Mouse (Mus musculus): ENCODE results near the gene Tll1.

The Tll1 gene

GRCm38 (mm10) chr8:64206024-64206385 lies at the start of gene Tll1:
Tll1 (minus strand) TSS chr8:64206271.
- DNase-seq (ENCODE audit: low spot score) = no peak

- DNase-seq (ENCODE audit: low spot score) = no peak
Observed at GRCm38 (mm10) chr8:64238645-64239044, 32.6 kb upstream of the Tll1 start.

- no peak for DNase-seq (ENCODE audit: low spot score)
Observed at GRCm38 (mm10) chr8:64221600-64221999, 15.5 kb upstream of the Tll1 start.

- DNase-seq (ENCODE audit: low spot score) = no peak
Observed at GRCm38 (mm10) chr8:64217644-64218043, 11.6 kb upstream of the Tll1 start.

GRCm38 (mm10) chr8:64216252-64216651 lies 10.2 kb upstream of the Tll1 start:
- DNase-seq (ENCODE audit: low spot score) = no peak

- DNase-seq (ENCODE audit: low spot score) = no peak
Observed at GRCm38 (mm10) chr8:64215374-64215773, 9.3 kb upstream of the Tll1 start.

- DNase-seq (ENCODE audit: low spot score) = no peak
Observed at GRCm38 (mm10) chr8:64214906-64215305, 8.8 kb upstream of the Tll1 start.

GRCm38 (mm10) chr8:64206411-64206861 lies 365 bp upstream of the Tll1 start:
- DNase-seq (ENCODE audit: low spot score) = no peak

GRCm38 (mm10) chr8:64205321-64206023 lies 599 bp downstream of the Tll1 start:
- DNase-seq (ENCODE audit: low spot score) = no peak

GRCm38 (mm10) chr8:64204801-64205311 lies 1.2 kb downstream of the Tll1 start:
- no peak for DNase-seq (ENCODE audit: low spot score)

GRCm38 (mm10) chr8:64204167-64204566 lies 1.9 kb downstream of the Tll1 start:
- no peak for DNase-seq (ENCODE audit: low spot score)

- no peak for DNase-seq (ENCODE audit: low spot score)
Observed at GRCm38 (mm10) chr8:64198326-64198725, 7.7 kb downstream of the Tll1 start.

- no peak for DNase-seq (ENCODE audit: low spot score)
Observed at GRCm38 (mm10) chr8:64193421-64193820, 12.7 kb downstream of the Tll1 start.

GRCm38 (mm10) chr8:64187881-64188280 lies 18.2 kb downstream of the Tll1 start:
- no peak for DNase-seq (ENCODE audit: low spot score)

- DNase-seq (ENCODE audit: low spot score) = no peak
Observed at GRCm38 (mm10) chr8:64176931-64177330, 29.1 kb downstream of the Tll1 start.

GRCm38 (mm10) chr8:64174916-64175315 lies 31.2 kb downstream of the Tll1 start:
- DNase-seq (ENCODE audit: low spot score) = no peak

GRCm38 (mm10) chr8:64173759-64174158 lies 32.3 kb downstream of the Tll1 start:
- no peak for DNase-seq (ENCODE audit: low spot score)

- DNase-seq (ENCODE audit: low spot score) = no peak
Observed at GRCm38 (mm10) chr8:64152899-64153891, 52.9 kb downstream of the Tll1 start.

- no peak for DNase-seq (ENCODE audit: low spot score)
Observed at GRCm38 (mm10) chr8:64152216-64152804, 53.8 kb downstream of the Tll1 start.

GRCm38 (mm10) chr8:64136593-64136992 lies 69.5 kb downstream of the Tll1 start:
- DNase-seq (ENCODE audit: low spot score) = no peak

- no peak for DNase-seq (ENCODE audit: low spot score)
Observed at GRCm38 (mm10) chr8:64107190-64107589, 98.9 kb downstream of the Tll1 start.

- no peak for DNase-seq (ENCODE audit: low spot score)
Observed at GRCm38 (mm10) chr8:64073396-64073795, 132.7 kb downstream of the Tll1 start.

Data from urinary bladder, postnatal 10 days (tissue).